Mouse (Mus musculus) embryo, embryonic 9.5 days (tissue): Measurements from ENCODE around the gene Nagk.
A peak's percentile ranks its signal among the peaks of the same experiment; 100 is the strongest.
"Not testable (repeated sequence)": the region's sequence is repeated elsewhere in the genome, so short reads cannot be mapped to it uniquely, and the experiment has no call there.

Experiments
- DNase-seq: peaks from one replicate; pipeline ENCODE4 v3.0.0-alpha.2; 2017; ENCODE audit errors: extremely low spot score

Nagk gene

DNA sequence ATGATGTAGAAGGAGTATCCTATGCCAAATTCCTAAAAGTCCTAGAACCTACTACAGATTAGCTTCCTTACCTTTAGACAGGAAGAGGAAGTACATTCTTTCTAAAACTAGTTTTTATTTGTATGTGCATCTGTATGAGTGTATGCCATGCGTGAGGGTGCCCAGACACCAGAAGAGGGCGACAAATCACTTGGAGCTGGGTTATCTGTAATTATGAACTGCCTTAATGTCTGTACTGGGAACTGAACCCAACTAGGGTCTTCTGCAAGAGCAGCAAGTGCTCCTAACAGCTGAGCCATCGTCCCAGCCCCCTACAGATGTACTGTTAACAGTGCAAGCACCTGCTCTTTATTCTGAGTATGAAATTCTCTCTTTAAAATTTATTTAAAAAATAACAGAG lies 21.0 kb downstream of the Nagk start:
- DNase-seq, result no peak

DNA sequence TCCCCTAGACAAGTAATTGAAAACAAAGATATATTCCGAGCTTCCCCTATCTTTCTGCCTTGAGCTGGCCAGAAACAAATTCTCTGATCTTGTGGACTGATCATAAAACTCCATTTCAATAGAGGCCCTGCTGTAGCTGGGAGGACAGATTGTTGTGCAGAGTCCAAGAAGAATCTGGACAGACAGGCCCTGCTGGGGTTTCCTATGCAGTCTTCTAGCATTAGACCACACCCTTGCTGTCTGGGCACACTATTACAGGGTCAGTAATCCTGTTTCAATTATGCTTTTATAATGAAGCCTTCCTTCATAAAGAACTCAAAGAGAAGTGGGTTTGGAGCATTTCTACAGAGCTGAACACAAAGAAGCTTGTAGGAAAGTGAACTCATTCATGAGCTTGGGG lies 24.2 kb downstream of the Nagk start:
- DNase-seq, result no peak

DNA sequence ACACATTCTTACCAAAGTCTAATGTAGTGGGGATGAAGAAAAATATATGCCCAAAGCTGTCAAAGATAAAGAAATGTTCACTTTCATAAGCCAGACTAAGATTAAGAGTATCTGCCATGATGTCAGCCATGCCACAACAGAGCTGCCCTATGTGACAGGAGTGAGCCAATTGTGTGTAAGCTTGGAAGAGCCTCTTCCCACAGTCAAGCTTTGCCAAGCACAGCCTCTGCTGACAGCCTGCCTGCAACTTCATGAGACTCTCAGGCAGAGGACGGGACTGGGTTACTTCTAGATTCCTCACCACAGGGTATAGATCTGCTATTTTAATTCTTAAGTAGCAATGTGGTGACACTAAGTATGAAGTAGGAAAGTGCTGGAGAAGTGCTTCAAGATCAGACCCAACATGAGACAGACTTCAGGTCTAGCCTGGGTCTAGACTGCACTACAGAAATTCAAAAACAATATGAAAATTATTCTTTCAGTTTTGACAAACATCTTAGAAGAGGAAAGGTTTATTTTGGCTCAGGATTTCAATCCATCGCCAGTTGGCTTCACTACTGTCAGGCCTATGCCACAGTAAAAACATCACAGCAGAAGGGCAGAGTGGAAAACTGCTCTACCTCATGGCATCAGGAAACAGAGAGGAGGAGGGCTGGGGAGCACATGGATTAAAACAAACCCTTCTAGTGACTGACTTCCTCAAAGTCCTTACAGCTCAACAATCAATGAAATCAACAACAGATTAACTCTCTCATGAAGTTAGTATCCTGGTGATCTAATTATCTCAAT lies 26.1 kb downstream of the Nagk start:
- DNase-seq, result no peak

DNA sequence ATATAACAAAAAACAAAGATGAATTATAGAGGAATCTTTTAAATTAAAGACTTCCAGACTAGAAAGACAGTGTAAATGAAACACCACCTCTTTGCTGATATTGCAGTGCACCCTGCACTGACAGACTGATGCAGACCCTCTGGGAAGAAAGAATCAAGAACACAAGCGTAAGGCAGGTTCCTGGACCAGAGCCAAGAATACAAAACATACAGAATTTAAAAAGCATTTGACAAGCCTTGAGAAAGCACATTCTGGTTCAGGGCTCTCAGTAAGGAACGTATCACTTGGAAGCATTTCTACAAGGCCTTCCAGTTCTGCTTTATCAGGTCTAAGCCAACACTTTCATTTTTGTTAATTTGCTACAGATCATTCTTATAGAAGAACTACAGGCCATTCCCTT lies 27.1 kb downstream of the Nagk start:
- no peak for DNase-seq

DNA sequence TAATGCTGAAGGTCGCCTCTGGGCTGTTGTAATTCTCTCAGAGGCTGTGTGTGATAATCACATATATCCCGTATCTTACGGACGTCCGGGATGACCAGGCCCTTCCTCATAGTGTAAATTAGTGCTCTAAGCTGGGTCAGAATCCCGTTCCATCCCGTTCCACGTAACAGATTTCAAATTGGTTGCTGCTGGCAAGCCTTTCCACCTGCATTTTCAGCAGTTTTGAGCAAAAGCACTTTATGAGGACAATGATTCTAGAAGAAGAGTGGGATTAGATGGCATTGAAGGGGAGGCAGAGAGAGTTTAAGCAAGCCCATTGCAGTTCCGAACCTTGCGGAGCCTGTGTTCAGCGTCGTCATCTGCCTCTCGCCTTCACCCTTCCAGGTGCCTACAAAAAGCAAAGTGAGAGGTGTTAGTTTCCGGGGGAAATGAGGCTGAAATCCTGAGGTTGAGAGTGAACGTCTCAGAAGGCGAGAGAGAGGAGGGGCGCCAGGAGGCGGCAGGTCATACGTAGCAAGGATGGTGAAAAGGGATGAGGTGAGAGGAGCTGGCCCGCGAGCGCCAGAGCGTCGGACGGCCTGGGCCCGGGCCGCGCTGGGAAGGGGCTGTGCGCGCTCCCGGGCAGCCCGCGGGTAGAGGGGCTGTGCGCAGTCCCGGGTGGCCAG lies 36.3 kb downstream of the Nagk start:
- DNase-seq, result no peak

DNA sequence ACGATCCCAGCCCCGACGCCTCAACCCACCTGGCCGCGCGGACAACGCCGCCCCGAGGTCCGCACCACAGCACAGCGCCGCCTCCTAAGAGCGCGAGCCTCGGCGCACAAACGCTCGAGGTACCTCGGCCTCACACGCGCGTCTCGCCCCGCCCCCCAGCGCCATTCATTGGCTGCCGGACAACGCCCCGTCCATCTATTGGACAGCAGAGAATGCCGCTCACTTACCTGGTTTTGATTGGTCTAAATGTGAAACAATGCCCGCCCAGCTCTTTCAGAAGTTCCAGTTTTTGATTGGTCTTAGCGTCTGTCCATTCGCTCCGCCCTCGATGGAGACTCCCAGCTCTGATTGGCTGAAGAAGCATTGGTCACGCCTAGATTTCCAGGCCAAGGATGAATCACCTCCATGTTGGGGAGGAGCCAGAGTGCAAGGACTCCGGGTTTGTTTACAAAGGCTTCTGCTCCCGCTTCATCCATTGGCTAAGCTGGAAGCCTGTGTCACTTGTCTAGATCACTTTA lies 36.9 kb downstream of the Nagk start, which contains the start of gene Paip2b:
Paip2b (minus strand) TSS at position 136 of the 518 bp plus-strand sequence.
- peak; percentile 97 for DNase-seq

DNA sequence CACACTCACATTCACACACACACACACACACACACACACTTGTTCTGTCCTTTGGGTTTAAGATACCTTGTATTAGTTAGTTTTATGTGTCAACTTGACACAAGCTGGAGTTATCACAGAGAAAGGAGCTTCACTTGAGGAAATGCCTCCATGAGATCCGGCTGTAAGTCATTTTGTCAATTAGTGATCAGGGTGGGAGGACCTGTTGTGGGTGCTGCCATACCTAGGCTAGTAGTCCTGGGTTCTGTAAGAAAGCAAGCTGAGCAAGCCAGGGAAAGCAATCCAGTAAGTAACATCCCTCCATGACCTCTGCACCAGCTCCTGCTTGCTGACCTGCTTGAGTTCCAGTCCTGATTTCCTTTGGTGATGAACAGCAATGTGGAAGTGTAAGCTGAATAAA lies 37.6 kb downstream of the Nagk start:
- DNase-seq, result not testable (repeated sequence)

DNA sequence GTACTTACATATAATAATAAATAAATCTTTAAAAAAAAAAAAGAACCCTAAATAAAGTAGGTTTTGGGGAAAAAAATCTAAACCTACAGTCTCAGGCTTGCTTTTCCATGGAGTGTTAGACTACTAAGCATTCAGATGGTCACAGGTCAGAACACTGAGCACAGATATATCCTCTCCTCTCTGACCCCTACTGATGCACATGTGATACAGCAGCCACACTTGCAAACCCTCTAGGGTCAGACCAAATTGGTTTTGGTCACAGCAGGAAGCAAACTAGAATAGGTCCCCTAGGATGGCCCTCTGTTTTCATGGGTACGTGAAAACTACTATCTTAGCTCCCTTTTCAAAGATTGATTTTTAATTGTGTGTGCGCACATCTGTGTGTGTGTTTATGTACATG lies 42.0 kb downstream of the Nagk start:
- DNase-seq, result no peak

DNA sequence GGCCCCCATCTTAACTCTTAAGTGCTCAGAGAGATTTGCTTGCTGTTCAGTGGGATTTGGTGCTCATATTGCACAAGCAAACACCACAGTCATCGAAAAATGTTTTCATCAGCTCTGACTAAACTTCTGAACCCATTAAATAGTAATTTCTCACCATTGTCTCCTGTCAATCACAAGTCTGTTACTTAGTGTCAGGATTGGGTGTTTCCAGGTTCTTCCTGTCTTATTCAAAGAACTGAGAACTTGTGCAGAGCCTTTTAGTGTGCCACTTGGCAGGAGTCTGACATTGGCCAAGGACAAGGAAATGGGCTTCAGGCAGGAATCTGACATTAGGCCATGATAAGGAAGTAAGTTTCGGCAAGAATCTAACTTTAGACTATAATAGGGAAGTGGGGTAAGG lies 43.3 kb downstream of the Nagk start:
- DNase-seq, result no peak

DNA sequence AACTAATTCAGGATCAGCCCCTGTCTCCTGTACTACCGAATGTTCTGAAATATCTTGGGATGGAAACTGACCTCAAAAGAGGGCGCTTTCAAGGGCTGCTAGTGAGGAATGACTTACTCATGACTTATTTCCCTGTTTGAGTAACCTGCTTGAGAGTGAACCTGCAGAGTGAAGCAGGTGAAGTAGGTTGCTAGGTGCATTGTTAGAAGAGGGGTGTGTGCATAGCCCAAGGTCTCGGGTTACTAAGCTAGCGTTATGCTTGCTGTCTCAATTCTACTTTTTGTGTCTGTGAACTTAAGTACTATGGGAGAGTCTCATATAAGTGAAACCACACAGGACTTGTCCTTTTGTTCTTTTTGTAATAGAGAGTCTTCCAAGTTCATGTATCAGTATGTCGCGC lies 45.3 kb downstream of the Nagk start:
- DNase-seq, result no peak

DNA sequence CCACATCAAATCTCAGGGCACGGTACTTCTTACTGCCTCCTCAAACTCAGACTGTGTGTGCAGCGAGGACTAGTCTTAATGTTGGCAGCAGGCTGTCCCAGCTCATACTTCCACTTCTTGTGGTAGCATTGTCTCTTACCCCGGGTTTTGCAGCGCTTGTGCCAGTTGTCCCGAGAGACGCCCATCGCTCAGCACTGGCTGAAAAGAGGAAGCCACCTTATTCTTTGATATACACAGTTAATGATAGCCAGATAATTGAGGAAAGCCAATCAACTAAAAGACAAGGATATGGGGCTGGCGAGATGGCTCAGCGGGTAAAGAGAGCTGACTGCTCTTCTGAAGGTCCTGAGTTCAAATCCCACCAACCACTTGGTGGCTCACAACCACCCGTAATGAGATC lies 50.1 kb downstream of the Nagk start:
- no peak for DNase-seq

DNA sequence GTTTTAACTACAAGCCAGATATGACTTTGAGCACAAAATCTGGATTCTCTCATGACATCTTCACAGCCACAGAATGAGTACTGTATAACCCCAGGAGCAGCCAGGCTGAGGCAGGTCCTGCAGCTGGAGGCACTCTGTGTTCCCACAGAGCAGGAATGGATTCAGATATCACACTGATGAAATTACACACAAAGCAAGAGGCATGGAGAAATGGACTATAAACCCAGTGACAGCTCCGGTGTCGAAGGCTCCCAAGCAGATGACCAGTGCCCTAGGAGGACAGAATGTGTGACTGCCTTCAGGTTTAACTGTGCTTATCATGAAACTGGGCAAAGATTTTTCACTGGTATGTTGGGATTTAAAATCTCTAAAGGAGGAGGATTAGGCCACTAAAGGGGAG lies 51.4 kb downstream of the Nagk start:
- DNase-seq, result no peak

DNA sequence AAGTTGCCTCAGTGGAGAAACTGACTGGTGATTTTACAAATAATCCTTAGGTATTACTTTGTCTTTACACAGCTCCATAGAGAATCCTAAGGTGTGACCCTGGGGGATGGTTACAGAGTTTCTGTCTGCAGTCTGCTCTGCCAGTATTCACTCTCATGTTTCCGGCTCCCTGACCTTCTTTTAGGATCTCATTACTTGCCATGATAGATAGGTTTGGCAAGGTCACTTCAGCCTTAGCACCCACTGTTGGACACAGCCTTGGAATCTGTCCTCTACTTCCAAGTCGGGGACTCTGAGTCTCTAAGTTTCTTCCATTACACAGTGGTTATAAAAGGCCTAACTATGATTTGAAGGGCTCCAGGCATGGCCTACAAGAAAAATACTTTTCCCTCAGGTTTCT lies 54.7 kb downstream of the Nagk start:
- DNase-seq, result no peak
